Mouse (Mus musculus) kidney, embryonic 16.5 days (tissue): ENCODE results near the gene Frmd4b. TPM values are rescaled to one million over a fixed set of nuclear protein-coding genes. Genes with fewer than 3 reads are reported as not detected.

Experiments used
- ATAC-seq: fragments of 200-750 bp; cut with Nextera tagmentation; 2 replicates; pipeline ENCODE4 v1.8.0; 2017; ENCODE audit warnings: moderate TSS enrichment; ENCODE audit not compliant: low FRiP score, low TSS enrichment
- H3K27ac ChIP-seq: fragments of 300-500 bp; sonication (generic); 2 replicates; pipeline ENCODE4 v1.5.1; 2014; ENCODE audit warnings: low read length
- H3K27me3 ChIP-seq: fragments of 300-500 bp; sonication (generic); 2 replicates; pipeline ENCODE4 v1.6.1; 2014; ENCODE audit warnings: low read length, control low read depth, mixed read lengths; ENCODE audit not compliant: insufficient read depth
- H3K36me3 ChIP-seq: fragments of 300-500 bp; sonication (generic); 2 replicates; pipeline ENCODE4 v1.6.1; 2014; ENCODE audit warnings: low read length, control low read depth, mixed read lengths; ENCODE audit not compliant: insufficient read depth
- H3K4me1 ChIP-seq: fragments of 300-500 bp; sonication (generic); 2 replicates; pipeline ENCODE4 v1.6.1; 2014; ENCODE audit warnings: low read length, control low read depth, mixed read lengths; ENCODE audit not compliant: insufficient read depth
- H3K4me2 ChIP-seq: fragments of 300-500 bp; sonication (generic); replicated peaks from 2 replicates; pipeline ENCODE4 v1.6.1; 2014; ENCODE audit warnings: low read depth, low read length
- H3K4me3 ChIP-seq: fragments of 300-500 bp; sonication (generic); 2 replicates; pipeline ENCODE4 v1.5.1; 2014; ENCODE audit warnings: mild to moderate bottlenecking, low read length
- H3K9ac ChIP-seq: fragments of 300-500 bp; sonication (generic); replicated peaks from 2 replicates; pipeline ENCODE4 v1.6.1; 2014; ENCODE audit warnings: low read length
- H3K9me3 ChIP-seq: fragments of 300-500 bp; sonication (generic); 2 replicates; pipeline ENCODE4 v1.6.1; 2016; ENCODE audit warnings: low read length, control low read depth
- WGBS: fragments of 180-500 bp; shearing (Covaris S2); extraction: QIAGEN DNeasy Blood & Tissue Kit; methylation state at CpG from one replicate; pipeline ENCODE4 v1.1.7; 2014; 5-methylcytosine and 5-hydroxymethylcytosine counted together
- polyA plus RNA-seq: library from polyadenylated mRNA; unstranded; fragments of >200 nt; fragmentation: Nextera tagmentation; extraction: Ambion mirVana; gene quantifications from 2 replicates; pipeline ENCODE4 v1.2.1, GENCODE M21; 2015

The Frmd4b gene
- polyA plus RNA-seq, 1 experiment from 2014 or later: 18.1 TPM

- 73% methylated on average over 5 of the region's 5 CpGs for WGBS
- Histone ChIP-seq H3K9me3 (no peaks in the 10 kb centered on the region), H3K4me1 (peaks cover 18% of the 10 kb centered on the region; the same call in 1 of the 2 replicates), H3K9ac (no peak overlapping the region), H3K4me3 (no peak overlapping the region), H3K27ac (no peak overlapping the region), H3K27me3 (no peaks in the 10 kb centered on the region), H3K4me2 (no peak overlapping the region), H3K36me3 (no peaks in the 10 kb centered on the region)
- no peak for ATAC-seq
Observed at GRCm38 (mm10) chr6:97444145-97444544, 173.2 kb downstream of the Frmd4b start.

- no peak overlapping the region for H3K9ac ChIP-seq
- H3K4me3 ChIP-seq: no peak overlapping the region
- H3K9me3 ChIP-seq: no peaks in the 10 kb centered on the region
- ATAC-seq: no peak; the same call in 1 of the 2 replicates
- WGBS: 41% methylated on average over 4 of the region's 4 CpGs
- no peaks in the 10 kb centered on the region for H3K27me3 ChIP-seq
- peaks cover 18% of the 10 kb centered on the region; the same call in 1 of the 2 replicates for H3K4me1 ChIP-seq
- no peak overlapping the region for H3K27ac ChIP-seq
- H3K36me3 ChIP-seq: no peaks in the 10 kb centered on the region
- no peak overlapping the region for H3K4me2 ChIP-seq
Observed at GRCm38 (mm10) chr6:97443522-97443921, 173.8 kb downstream of the Frmd4b start.

- ATAC-seq: no peak
- Histone ChIP-seq H3K4me3 (no peak overlapping the region), H3K27ac (no peak overlapping the region), H3K9me3 (no peaks in the 10 kb centered on the region), H3K36me3 (no peaks in the 10 kb centered on the region), H3K4me2 (no peak overlapping the region), H3K27me3 (no peaks in the 10 kb centered on the region), H3K9ac (no peak overlapping the region), H3K4me1 (peaks cover 12% of the 10 kb centered on the region; the same call in 1 of the 2 replicates)
- 66% methylated on average over 7 of the region's 7 CpGs for WGBS
Observed at GRCm38 (mm10) chr6:97441357-97441756, 176.0 kb downstream of the Frmd4b start.

GRCm38 (mm10) chr6:97438918-97439645 lies 178.3 kb downstream of the Frmd4b start:
- ATAC-seq: no peak
- Histone ChIP-seq H3K36me3 (no peaks in the 10 kb centered on the region), H3K27ac (no peak overlapping the region), H3K9ac (no peak overlapping the region), H3K9me3 (no peaks in the 10 kb centered on the region), H3K4me1 (peaks cover 7% of the 10 kb centered on the region; the same call in 1 of the 2 replicates), H3K4me2 (no peak overlapping the region), H3K4me3 (no peak overlapping the region), H3K27me3 (no peaks in the 10 kb centered on the region)
- 66% methylated on average over 16 of the region's 16 CpGs for WGBS

GRCm38 (mm10) chr6:97434753-97435152 lies 182.6 kb downstream of the Frmd4b start:
- 84% methylated on average over 4 of the region's 4 CpGs for WGBS
- H3K4me3 ChIP-seq: no peak overlapping the region
- H3K27me3 ChIP-seq: no peaks in the 10 kb centered on the region

GRCm38 (mm10) chr6:97431309-97432004 lies 185.9 kb downstream of the Frmd4b start:
- no peaks in the 10 kb centered on the region for H3K27me3 ChIP-seq
- WGBS: 79% methylated on average over 10 of the region's 10 CpGs
- H3K9ac ChIP-seq: no peak overlapping the region
- no peak overlapping the region for H3K4me2 ChIP-seq
- H3K27ac ChIP-seq: no peak overlapping the region
- H3K9me3 ChIP-seq: no peaks in the 10 kb centered on the region
- H3K36me3 ChIP-seq: no peaks in the 10 kb centered on the region
- no peak for ATAC-seq
- peaks cover 5% of the 10 kb centered on the region; the same call in 1 of the 2 replicates for H3K4me1 ChIP-seq
- no peak overlapping the region for H3K4me3 ChIP-seq

More at GRCm38 (mm10) chr6:97434753-97435152, 182.6 kb downstream of the Frmd4b start:
- no peaks in the 10 kb centered on the region for H3K36me3 ChIP-seq
- H3K9ac ChIP-seq: no peak overlapping the region
- no peak overlapping the region for H3K4me2 ChIP-seq
- no peaks in the 10 kb centered on the region for H3K9me3 ChIP-seq
- no peak for ATAC-seq
- no peak overlapping the region for H3K27ac ChIP-seq
- H3K4me1 ChIP-seq: peaks cover 5% of the 10 kb centered on the region; the same call in 1 of the 2 replicates

- no peaks in the 10 kb centered on the region for H3K9me3 ChIP-seq
- H3K27me3 ChIP-seq: no peaks in the 10 kb centered on the region
- H3K4me2 ChIP-seq: no peak overlapping the region; the same call in 1 of the 2 replicates
- H3K4me1 ChIP-seq: peaks cover 5% of the 10 kb centered on the region; the same call in 1 of the 2 replicates
- 66% methylated on average over 6 of the region's 6 CpGs for WGBS
- no peak overlapping the region for H3K4me3 ChIP-seq
- H3K36me3 ChIP-seq: no peaks in the 10 kb centered on the region
- peak; percentile 65 for ATAC-seq
- no peak overlapping the region for H3K9ac ChIP-seq
- peak overlapping the region; percentile 81 for H3K27ac ChIP-seq
Observed at GRCm38 (mm10) chr6:97430519-97430918, 186.8 kb downstream of the Frmd4b start.

- H3K27me3 ChIP-seq: no peaks in the 10 kb centered on the region
- peak overlapping the region; percentile 81 for H3K27ac ChIP-seq
- no peak overlapping the region for H3K9ac ChIP-seq
- peaks cover 5% of the 10 kb centered on the region; the same call in 1 of the 2 replicates for H3K4me1 ChIP-seq
- H3K9me3 ChIP-seq: no peaks in the 10 kb centered on the region
- H3K4me2 ChIP-seq: no peak overlapping the region
- peak; percentile 77 for ATAC-seq
- 29% methylated on average over 2 of the region's 2 CpGs for WGBS
- no peak overlapping the region for H3K4me3 ChIP-seq
- H3K36me3 ChIP-seq: no peaks in the 10 kb centered on the region
Observed at GRCm38 (mm10) chr6:97429688-97430343, 187.5 kb downstream of the Frmd4b start.

- Histone ChIP-seq H3K9ac (no peak overlapping the region), H3K9me3 (no peaks in the 10 kb centered on the region), H3K4me2 (no peak overlapping the region), H3K27ac (no peak overlapping the region), H3K36me3 (no peaks in the 10 kb centered on the region), H3K4me3 (no peak overlapping the region), H3K27me3 (no peaks in the 10 kb centered on the region), H3K4me1 (no peaks in the 10 kb centered on the region)
- no peak for ATAC-seq
- 64% methylated on average over 7 of the region's 7 CpGs for WGBS
Observed at GRCm38 (mm10) chr6:97419771-97420446, 197.4 kb downstream of the Frmd4b start.
